Mouse (Mus musculus): ENCODE data around the gene Spns2. TPM values are rescaled to one million over a fixed set of nuclear protein-coding genes. Genes with fewer than 3 reads are reported as not detected.
"Not testable (repeated sequence)": the region's sequence is repeated elsewhere in the genome, so short reads cannot be mapped to it uniquely, and the experiment has no call there.

Spns2 gene
- polyA plus RNA-seq, 2 experiments: 6.3 to 15.9 TPM

GRCm38 (mm10) chr11:72436756-72437650, 52.7 kb downstream of the Spns2 start:
- Histone ChIP-seq H3K27ac (replicated peaks; ENCODE audit: low read depth, low read length) (no peak overlapping the region), H3K4me2 (replicated peaks; ENCODE audit: low read depth, low read length, severe bottlenecking) (no peak overlapping the region), H3K36me3 (ENCODE audit: control insufficient read depth, insufficient read depth, low read length) (no peaks in the 10 kb centered on the region), H3K4me1 (ENCODE audit: control insufficient read depth, insufficient read depth, low read length) (peaks cover 3% of the 10 kb centered on the region), H3K27me3 (ENCODE audit: control insufficient read depth, insufficient read depth, low read length) (no peaks in the 10 kb centered on the region), H3K4me3 (replicated peaks; ENCODE audit: low read length) (no peak overlapping the region), H3K9me3 (ENCODE audit: control insufficient read depth, low read length) (no peaks in the 10 kb centered on the region), H3K9ac (ENCODE audit: low read depth, low read length, severe bottlenecking) (no peak overlapping the region)
- WGBS: 83% methylated on average over 16 of the region's 16 CpGs
- DNase-seq (ENCODE audit: low spot score) (no peak), ATAC-seq (ENCODE audit: low FRiP score, low read depth) (no peak)
- TF ChIP-seq POLR2A (IDR thresholded peaks at IDR 0.05; ENCODE audit: borderline replicate concordance, extremely low read depth, insufficient read depth, insufficient read length): no peak

- Histone ChIP-seq H3K9me3 (ENCODE audit: control insufficient read depth, low read length) (no peaks in the 10 kb centered on the region), H3K27ac (replicated peaks; ENCODE audit: low read depth, low read length) (no peak overlapping the region), H3K4me2 (replicated peaks; ENCODE audit: low read depth, low read length, severe bottlenecking) (no peak overlapping the region), H3K4me3 (replicated peaks; ENCODE audit: low read length) (no peak overlapping the region), H3K4me1 (ENCODE audit: control insufficient read depth, insufficient read depth, low read length) (no peaks in the 10 kb centered on the region), H3K36me3 (ENCODE audit: control insufficient read depth, insufficient read depth, low read length) (no peaks in the 10 kb centered on the region), H3K27me3 (ENCODE audit: control insufficient read depth, insufficient read depth, low read length) (no peaks in the 10 kb centered on the region), H3K9ac (ENCODE audit: low read depth, low read length, severe bottlenecking) (no peak overlapping the region)
- no peak for ATAC-seq (ENCODE audit: low FRiP score, low read depth)
- no peak for TF ChIP-seq POLR2A (IDR thresholded peaks at IDR 0.05; ENCODE audit: borderline replicate concordance, extremely low read depth, insufficient read depth, insufficient read length)
- WGBS: 77% methylated on average over 5 of the region's 5 CpGs
- no peak for DNase-seq (ENCODE audit: low spot score)
Observed at GRCm38 (mm10) chr11:72436271-72436670, 53.4 kb downstream of the Spns2 start.

GRCm38 (mm10) chr11:72435694-72436045, 54.0 kb downstream of the Spns2 start:
- H3K9ac ChIP-seq (ENCODE audit: low read depth, low read length, severe bottlenecking): no peak overlapping the region
- no peaks in the 10 kb centered on the region for H3K27me3 ChIP-seq (ENCODE audit: control insufficient read depth, insufficient read depth, low read length)
- ATAC-seq (ENCODE audit: low FRiP score, low read depth): no peak
- H3K4me1 ChIP-seq (ENCODE audit: control insufficient read depth, insufficient read depth, low read length): no peaks in the 10 kb centered on the region
- H3K4me3 ChIP-seq (replicated peaks; ENCODE audit: low read length): no peak overlapping the region
- no peak for DNase-seq (ENCODE audit: low spot score)
- no peaks in the 10 kb centered on the region for H3K9me3 ChIP-seq (ENCODE audit: control insufficient read depth, low read length)
- H3K4me2 ChIP-seq (replicated peaks; ENCODE audit: low read depth, low read length, severe bottlenecking): no peak overlapping the region
- H3K36me3 ChIP-seq (ENCODE audit: control insufficient read depth, insufficient read depth, low read length): no peaks in the 10 kb centered on the region
- TF ChIP-seq POLR2A (IDR thresholded peaks at IDR 0.05; ENCODE audit: borderline replicate concordance, extremely low read depth, insufficient read depth, insufficient read length): no peak
- 55% methylated on average over 2 of the region's 2 CpGs for whole genome bisulfite sequencing
- no peak overlapping the region for H3K27ac ChIP-seq (replicated peaks; ENCODE audit: low read depth, low read length)

- Histone ChIP-seq H3K27ac (replicated peaks; ENCODE audit: low read depth, low read length) (no peak within 1 kb of the TSS), H3K4me2 (replicated peaks; ENCODE audit: low read depth, low read length, severe bottlenecking) (no peak within 1 kb of the TSS), H3K9me3 (ENCODE audit: control insufficient read depth, low read length) (no peaks in the 10 kb centered on the region), H3K4me1 (ENCODE audit: control insufficient read depth, insufficient read depth, low read length) (no peaks in the 10 kb centered on the region), H3K9ac (ENCODE audit: low read depth, low read length, severe bottlenecking) (no peak within 1 kb of the TSS), H3K36me3 (ENCODE audit: control insufficient read depth, insufficient read depth, low read length) (no peaks in the 10 kb centered on the region), H3K27me3 (ENCODE audit: control insufficient read depth, insufficient read depth, low read length) (no peaks in the 10 kb centered on the region), H3K4me3 (replicated peaks; ENCODE audit: low read length) (no peak within 1 kb of the TSS)
- no peak for TF ChIP-seq POLR2A (IDR thresholded peaks at IDR 0.05; ENCODE audit: borderline replicate concordance, extremely low read depth, insufficient read depth, insufficient read length)
- 56% methylated on average over 11 of the region's 11 CpGs for WGBS
- ATAC-seq (ENCODE audit: low FRiP score, low read depth): no peak
- DNase-seq (ENCODE audit: low spot score): no peak
Observed at GRCm38 (mm10) chr11:72434963-72435693, 54.6 kb downstream of the Spns2 start, which contains the start of gene Ggt6. TSS of gene Ggt6 (plus strand) at chr11:72435526.

- H3K27ac ChIP-seq (replicated peaks; ENCODE audit: low read depth, low read length); H3K4me3 ChIP-seq (replicated peaks; ENCODE audit: low read length); H3K27me3 ChIP-seq (ENCODE audit: control insufficient read depth, insufficient read depth, low read length); H3K36me3 ChIP-seq (ENCODE audit: control insufficient read depth, insufficient read depth, low read length); H3K4me1 ChIP-seq (ENCODE audit: control insufficient read depth, insufficient read depth, low read length); H3K9ac ChIP-seq (ENCODE audit: low read depth, low read length, severe bottlenecking); H3K9me3 ChIP-seq (ENCODE audit: control insufficient read depth, low read length); ATAC-seq (ENCODE audit: low FRiP score, low read depth); DNase-seq (ENCODE audit: low spot score); H3K4me2 ChIP-seq (replicated peaks; ENCODE audit: low read depth, low read length, severe bottlenecking): not testable (repeated sequence)
- WGBS: 66% methylated on average over 9 of the region's 9 CpGs
Observed at GRCm38 (mm10) chr11:72430311-72431068, 59.2 kb downstream of the Spns2 start.

Measured in limb, embryonic 14.5 days (tissue).